ENCODE assay signal across 23 mouse cellular contexts in the genomic region with DNA sequence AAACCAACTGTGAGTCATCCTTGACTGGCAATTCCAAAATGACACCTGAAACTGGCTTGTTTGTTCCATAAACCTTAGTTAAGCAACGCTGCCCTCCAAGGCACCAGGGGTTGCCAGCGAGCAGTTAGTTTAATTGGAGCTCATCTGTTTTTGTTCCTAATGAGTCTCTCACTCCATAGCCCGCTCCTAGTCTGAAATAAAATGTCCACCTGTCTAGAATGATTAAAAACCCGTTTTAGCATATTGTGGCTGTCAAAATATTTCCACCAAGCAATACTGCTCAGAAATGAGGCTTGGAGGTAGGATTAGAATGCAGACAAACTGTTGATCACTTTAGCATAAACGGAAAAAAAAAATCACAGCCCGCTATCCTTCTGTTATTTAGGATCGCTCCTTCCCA.
A peak's percentile ranks its signal among the peaks of the same experiment; 100 is the strongest.
DNase-seq lines count a peak whose midpoint lies in the region; ATAC-seq and TF ChIP-seq lines count a peak whose summit lies in the region.
"Had no signal": no experiment of that assay in that cellular context is flagged by ENCODE, and none has a peak within 500 bp of the region (broad histone marks: within the 10 kb centered on the region; RNA-seq: fewer than 3 reads in every experiment).

No protein-coding gene starts in this region.

- no peaks in the 10 kb centered on the region for H3K27me3 ChIP-seq in forebrain, embryonic 16.5 days (replicated peaks; ENCODE audit: control insufficient read depth, insufficient read depth, low read length)
- H3K27me3 ChIP-seq: embryonic facial prominence, embryonic 12.5 days; embryonic facial prominence, embryonic 15.5 days; hindbrain, embryonic 12.5 days; intestine, embryonic 15.5 days had no signal

- no peak overlapping the region for H3K4me3 ChIP-seq in forebrain, embryonic 16.5 days (replicated peaks; ENCODE audit: low read length)
- H3K4me3 ChIP-seq: embryonic facial prominence, embryonic 12.5 days; embryonic facial prominence, embryonic 15.5 days; hindbrain, embryonic 12.5 days; intestine, embryonic 15.5 days had no signal

- peak; percentile 48 for DNase-seq in Muller cell, postnatal 12 days (ENCODE audit: inconsistent ontology term)
- DNase-seq in brain, embryonic 14.5 days (ENCODE audit: low read depth), result peak; percentile 84
- peak; percentile 12 for DNase-seq in retina, postnatal 1 day
- DNase-seq in layer of hippocampus, adult 11-12 months (ENCODE audit: low spot score), result no peak
- DNase-seq in spleen, postnatal 10 days (ENCODE audit: low spot score in 2 of 2), result no peak
- DNase-seq: adrenal gland, adult 8-10 months; adrenal gland, postnatal 36 days; cerebellum, adult 11 months; cerebellum, adult 2 months; cerebellum, adult 9-11 months; cerebellum, postnatal 25 days; gastrocnemius, postnatal 10 days; gastrocnemius, postnatal 36 days; kidney, adult 11 months had no signal

- no peak overlapping the region for H3K4me2 ChIP-seq in forebrain, embryonic 16.5 days (ENCODE audit: low read length)
- H3K4me2 ChIP-seq: embryonic facial prominence, embryonic 12.5 days; embryonic facial prominence, embryonic 15.5 days; heart, embryonic 11.5 days; hindbrain, embryonic 12.5 days; intestine, embryonic 15.5 days had no signal

- peak; percentile 97 for ATAC-seq in forebrain, embryonic 16.5 days
- ATAC-seq: activated CD4-positive, CD25-positive, alpha-beta regulatory T cell, adult 4 months; CD4-positive, CD25-positive, alpha-beta regulatory T cell, adult 4 months; hindbrain, embryonic 16.5 days; intestine, embryonic 15.5 days had no signal

- no peak overlapping the region for H3K27ac ChIP-seq in forebrain, embryonic 16.5 days (ENCODE audit: low read length)
- H3K27ac ChIP-seq: embryonic facial prominence, embryonic 12.5 days; embryonic facial prominence, embryonic 15.5 days; hindbrain, embryonic 12.5 days; intestine, embryonic 15.5 days had no signal

- 46% methylated on average over 7 of the region's 7 CpGs for WGBS in forebrain, embryonic 16.5 days

- no peaks in the 10 kb centered on the region for H3K36me3 ChIP-seq in forebrain, embryonic 16.5 days (ENCODE audit: control insufficient read depth, insufficient read depth)
- H3K36me3 ChIP-seq: embryonic facial prominence, embryonic 12.5 days; embryonic facial prominence, embryonic 15.5 days; hindbrain, embryonic 12.5 days; intestine, embryonic 15.5 days had no signal

- no peaks in the 10 kb centered on the region for H3K4me1 ChIP-seq in forebrain, embryonic 16.5 days (replicated peaks; ENCODE audit: control insufficient read depth, insufficient read depth, low read length)
- H3K4me1 ChIP-seq: embryonic facial prominence, embryonic 12.5 days; embryonic facial prominence, embryonic 15.5 days; hindbrain, embryonic 12.5 days; intestine, embryonic 15.5 days had no signal

- TF ChIP-seq CTCF in brain, embryonic 14.5 days (IDR thresholded peaks at IDR 0.05; ENCODE audit: borderline replicate concordance, extremely low read depth, insufficient read depth, insufficient read length), result no peak

- no peak overlapping the region for H3K9ac ChIP-seq in forebrain, embryonic 16.5 days (replicated peaks; ENCODE audit: low read depth, low read length)
- H3K9ac ChIP-seq: embryonic facial prominence, embryonic 12.5 days; embryonic facial prominence, embryonic 15.5 days; hindbrain, embryonic 12.5 days; intestine, embryonic 15.5 days had no signal

- no peaks in the 10 kb centered on the region for H3K9me3 ChIP-seq in forebrain, embryonic 16.5 days (ENCODE audit: control insufficient read depth, low read length)
- H3K9me3 ChIP-seq: embryonic facial prominence, embryonic 12.5 days; embryonic facial prominence, embryonic 15.5 days; hindbrain, embryonic 12.5 days; intestine, embryonic 15.5 days had no signal

- no peak for TF ChIP-seq POLR2A in brain, embryonic 14.5 days (IDR thresholded peaks at IDR 0.05; ENCODE audit: borderline replicate concordance, extremely low read depth, insufficient read depth, insufficient read length, poor library complexity, severe bottlenecking)

Comparison
In these comparisons a context has a peak if more than half of its experiments do, and no peak if none do; other contexts are left out.
1. DNase-seq: peak in Muller cell, postnatal 12 days (single experiment), brain, embryonic 14.5 days (single experiment) and retina, postnatal 1 day (single experiment); none in layer of hippocampus, adult 11-12 months (single experiment) and spleen, postnatal 10 days (0 of 2).